Mouse (Mus musculus) small intestine, adult 2 months (tissue): ENCODE measurements around the gene Adgrb3.

Source experiments
- CTCF ChIP-seq: fragments of 200-500 bp; IDR thresholded peaks from 2 replicates; pipeline ENCODE4 v1.5.1; 2012; ENCODE audit warnings: low read depth, mild to moderate bottlenecking, control low read depth, inconsistent platforms, low read length, moderate library complexity, mixed read lengths; ENCODE audit not compliant: insufficient replicate concordance, insufficient read length; ENCODE audit errors: extremely low read depth
- POLR2A ChIP-seq: fragments of 200-500 bp; IDR thresholded peaks from 2 replicates; pipeline ENCODE4 v1.6.1; 2012; ENCODE audit warnings: low read depth, mild to moderate bottlenecking, control low read depth, inconsistent platforms, low read length, moderate library complexity

DNA sequence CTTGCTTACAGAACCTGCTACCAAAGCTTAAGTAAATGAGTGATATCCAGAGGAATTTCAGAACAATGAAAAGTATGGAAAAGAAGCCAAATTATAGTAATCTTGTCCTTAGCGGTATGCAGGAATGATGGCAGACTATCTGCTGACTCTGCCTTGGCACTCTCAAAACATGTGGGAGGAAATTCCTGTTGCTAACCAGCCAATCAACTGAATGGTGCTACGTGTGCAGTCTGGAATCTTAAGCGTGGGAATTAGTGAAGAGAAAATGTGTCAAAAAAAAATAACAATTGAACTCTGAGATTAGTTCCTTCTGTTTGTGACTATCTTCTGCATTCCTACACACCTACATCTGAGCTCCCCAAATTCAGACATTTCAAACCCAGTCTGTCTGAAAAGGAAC is 683.3 kb downstream of the Adgrb3 start:
- TF ChIP-seq CTCF, result no peak
- TF ChIP-seq POLR2A, result no peak
